Mouse (Mus musculus): Measurements from ENCODE around the gene Pbrm1. TPM values are rescaled to one million over a fixed set of nuclear protein-coding genes. Genes with fewer than 3 reads are reported as not detected.
A peak's percentile ranks its signal among the peaks of the same experiment; 100 is the strongest.

The Pbrm1 gene
- polyA plus RNA-seq, 1 experiment from 2014 or later: 47.9 TPM

DNA sequence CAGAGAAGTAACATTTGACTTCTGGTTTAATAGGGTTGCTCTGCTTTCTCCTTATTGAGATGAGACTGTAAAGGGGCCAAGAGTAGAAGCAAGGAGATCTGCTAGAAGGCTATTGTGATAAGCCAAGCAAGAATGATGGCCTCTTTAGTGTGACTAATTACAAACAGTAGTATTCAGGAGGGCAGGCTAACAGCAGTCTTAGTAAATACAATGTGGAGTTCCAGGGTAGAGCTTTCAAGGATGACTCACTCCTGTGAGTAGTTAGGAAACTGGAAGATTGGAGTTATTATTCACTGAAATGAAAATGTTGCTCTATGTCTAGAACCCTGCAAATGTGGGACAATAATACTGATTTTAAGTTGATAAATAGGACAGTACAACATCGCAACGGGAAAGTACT is 69.6 kb downstream of the Pbrm1 start:
- DNase-seq (ENCODE audit: low spot score) (no peak), ATAC-seq (ENCODE audit: low FRiP score, low TSS enrichment) (0 out of 2 replicates have a peak, but pooled peaks have one; percentile 64)
- H3K36me3 ChIP-seq (ENCODE audit: control insufficient read depth, insufficient read depth, low read length): peaks cover 9% of the 10 kb centered on the region
- no peaks in the 10 kb centered on the region for H3K27me3 ChIP-seq (ENCODE audit: control insufficient read depth, insufficient read depth, low read length)
- no peak overlapping the region for H3K4me2 ChIP-seq (replicated peaks; ENCODE audit: low read depth)
- H3K9me3 ChIP-seq (ENCODE audit: control insufficient read depth, low read length): no peaks in the 10 kb centered on the region
- H3K4me3 ChIP-seq (ENCODE audit: low read depth, low read length): no peak overlapping the region
- H3K4me1 ChIP-seq (replicated peaks; ENCODE audit: control insufficient read depth, insufficient read depth): no peaks in the 10 kb centered on the region
- H3K9ac ChIP-seq (ENCODE audit: low read length): no peak overlapping the region
- WGBS: 79% methylated on average over 2 of the region's 2 CpGs
- no peak for TF ChIP-seq CTCF (IDR thresholded peaks at IDR 0.05; ENCODE audit: low read depth)
- TF ChIP-seq EP300 (optimal IDR thresholded peaks at IDR 0.05): no peak
- no peak overlapping the region for H3K27ac ChIP-seq (replicated peaks)

DNA sequence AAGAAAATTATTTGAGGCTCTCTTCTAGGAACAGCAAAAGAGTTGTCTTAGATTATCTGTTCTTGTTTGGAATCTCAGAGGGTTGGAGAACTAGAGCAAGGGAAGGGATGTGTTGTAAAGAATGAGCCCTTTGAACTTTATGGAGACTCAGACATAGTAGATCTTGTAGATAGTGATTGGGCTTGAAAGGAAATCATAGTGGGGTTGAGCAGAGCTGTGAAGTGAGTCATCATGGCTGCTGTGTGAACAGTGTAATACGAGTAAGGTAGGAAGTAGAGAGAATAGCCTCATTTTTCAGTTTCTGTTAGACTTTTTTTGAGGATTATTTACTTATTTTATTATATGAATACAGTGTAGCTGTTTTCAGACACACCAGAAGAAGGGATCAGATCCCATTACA is 71.0 kb downstream of the Pbrm1 start:
- Histone ChIP-seq H3K9me3 (ENCODE audit: control insufficient read depth, low read length) (no peaks in the 10 kb centered on the region), H3K9ac (ENCODE audit: low read length) (no peak overlapping the region), H3K27me3 (ENCODE audit: control insufficient read depth, insufficient read depth, low read length) (no peaks in the 10 kb centered on the region), H3K4me2 (replicated peaks; ENCODE audit: low read depth) (no peak overlapping the region), H3K4me3 (ENCODE audit: low read depth, low read length) (no peak overlapping the region), H3K4me1 (replicated peaks; ENCODE audit: control insufficient read depth, insufficient read depth) (no peaks in the 10 kb centered on the region), H3K36me3 (ENCODE audit: control insufficient read depth, insufficient read depth, low read length) (peaks cover 7% of the 10 kb centered on the region), H3K27ac (replicated peaks) (no peak overlapping the region)
- DNase-seq (ENCODE audit: low spot score) (no peak), ATAC-seq (ENCODE audit: low FRiP score, low TSS enrichment) (no peak)
- WGBS: 90% methylated on average over 1 of the region's 1 CpGs
- TF ChIP-seq CTCF (IDR thresholded peaks at IDR 0.05; ENCODE audit: low read depth) (no peak), EP300 (optimal IDR thresholded peaks at IDR 0.05) (no peak)

DNA sequence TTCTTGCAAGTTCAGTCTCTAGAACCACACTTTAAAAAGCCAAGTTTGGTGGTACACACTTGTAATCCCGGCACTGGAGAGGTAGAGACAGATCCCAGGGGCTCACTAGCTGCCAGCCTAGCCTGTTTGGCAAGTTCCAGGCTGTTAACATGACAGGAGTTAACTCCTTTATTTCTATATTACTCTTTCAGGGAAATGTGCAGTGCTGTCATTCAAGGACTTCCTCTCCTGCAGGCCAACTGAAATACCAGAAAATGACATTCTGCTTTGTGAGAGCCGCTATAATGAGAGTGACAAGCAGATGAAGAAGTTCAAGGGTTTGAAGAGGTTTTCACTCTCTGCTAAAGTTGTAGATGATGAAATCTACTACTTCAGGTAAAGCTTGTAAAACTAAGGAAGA is 86.2 kb downstream of the Pbrm1 start:
- H3K36me3 ChIP-seq (ENCODE audit: control insufficient read depth, insufficient read depth, low read length): peaks cover 16% of the 10 kb centered on the region
- H3K4me1 ChIP-seq (replicated peaks; ENCODE audit: control insufficient read depth, insufficient read depth): no peaks in the 10 kb centered on the region
- TF ChIP-seq EP300 (optimal IDR thresholded peaks at IDR 0.05): no peak
- no peak for TF ChIP-seq CTCF (IDR thresholded peaks at IDR 0.05; ENCODE audit: low read depth)
- no peak for ATAC-seq (ENCODE audit: low FRiP score, low TSS enrichment)
- no peak overlapping the region for H3K9ac ChIP-seq (ENCODE audit: low read length)
- H3K4me2 ChIP-seq (replicated peaks; ENCODE audit: low read depth): no peak overlapping the region
- DNase-seq (ENCODE audit: low spot score): no peak
- no peaks in the 10 kb centered on the region for H3K27me3 ChIP-seq (ENCODE audit: control insufficient read depth, insufficient read depth, low read length)
- no peak overlapping the region for H3K4me3 ChIP-seq (ENCODE audit: low read depth, low read length)
- no peak overlapping the region for H3K27ac ChIP-seq (replicated peaks)
- H3K9me3 ChIP-seq (ENCODE audit: control insufficient read depth, low read length): no peaks in the 10 kb centered on the region
- 64% methylated on average over 2 of the region's 2 CpGs for WGBS

DNA sequence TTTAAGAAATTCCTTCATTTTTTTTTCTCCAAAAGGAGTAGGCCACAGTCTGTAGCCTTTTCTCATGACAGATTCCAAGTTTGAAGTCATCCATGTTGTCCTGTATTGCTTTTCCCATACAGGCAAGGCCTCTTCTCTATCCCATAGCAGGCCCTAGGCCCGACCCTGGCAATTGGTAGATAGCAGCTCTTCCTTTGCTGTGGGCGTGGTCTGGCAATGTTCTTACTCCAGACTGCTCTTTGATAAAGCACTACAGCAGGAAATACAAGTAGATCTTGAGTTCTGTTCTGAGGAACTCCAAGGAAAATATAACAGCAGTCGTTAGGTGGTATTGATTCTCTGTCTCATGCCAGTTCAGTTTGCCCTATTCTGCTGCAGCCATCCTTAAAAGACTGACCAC is 91.7 kb downstream of the Pbrm1 start:
- no peak for TF ChIP-seq EP300 (optimal IDR thresholded peaks at IDR 0.05)
- no peak for TF ChIP-seq CTCF (IDR thresholded peaks at IDR 0.05; ENCODE audit: low read depth)
- DNase-seq (ENCODE audit: low spot score) (no peak), ATAC-seq (ENCODE audit: low FRiP score, low TSS enrichment) (no peak)
- Histone ChIP-seq H3K9ac (ENCODE audit: low read length) (no peak overlapping the region), H3K36me3 (ENCODE audit: control insufficient read depth, insufficient read depth, low read length) (peaks cover 20% of the 10 kb centered on the region), H3K4me3 (ENCODE audit: low read depth, low read length) (no peak overlapping the region), H3K27me3 (ENCODE audit: control insufficient read depth, insufficient read depth, low read length) (no peaks in the 10 kb centered on the region), H3K9me3 (ENCODE audit: control insufficient read depth, low read length) (no peaks in the 10 kb centered on the region), H3K27ac (replicated peaks) (no peak overlapping the region), H3K4me2 (replicated peaks; ENCODE audit: low read depth) (no peak overlapping the region), H3K4me1 (replicated peaks; ENCODE audit: control insufficient read depth, insufficient read depth) (no peaks in the 10 kb centered on the region)
- WGBS: 61% methylated on average over 3 of the region's 3 CpGs

DNA sequence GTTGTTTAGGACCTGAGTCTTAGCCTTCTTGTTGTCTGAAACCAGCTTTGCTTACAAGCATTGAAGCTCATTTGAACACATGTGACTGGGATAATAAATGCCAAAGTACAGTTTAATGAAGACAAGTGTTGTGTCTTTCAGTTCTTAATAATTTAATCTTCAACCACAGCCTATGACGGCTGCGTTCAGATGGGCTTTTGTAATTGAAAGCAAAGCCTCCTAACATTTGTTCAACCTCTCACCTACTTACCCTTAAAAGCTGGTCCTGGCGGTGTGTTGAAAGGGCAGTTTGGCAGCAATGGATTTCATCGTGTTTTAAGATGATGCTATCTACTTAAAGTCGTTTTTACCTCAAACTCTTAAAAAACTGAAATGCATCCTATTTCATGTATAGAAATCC is 93.2 kb downstream of the Pbrm1 start:
- Histone ChIP-seq H3K27ac (replicated peaks) (peak overlapping the region; percentile 65; the same call in 1 of the 2 replicates), H3K4me2 (replicated peaks; ENCODE audit: low read depth) (no peak overlapping the region), H3K4me1 (replicated peaks; ENCODE audit: control insufficient read depth, insufficient read depth) (no peaks in the 10 kb centered on the region), H3K9me3 (ENCODE audit: control insufficient read depth, low read length) (no peaks in the 10 kb centered on the region), H3K4me3 (ENCODE audit: low read depth, low read length) (no peak overlapping the region), H3K9ac (ENCODE audit: low read length) (no peak overlapping the region), H3K36me3 (ENCODE audit: control insufficient read depth, insufficient read depth, low read length) (peaks cover 24% of the 10 kb centered on the region), H3K27me3 (ENCODE audit: control insufficient read depth, insufficient read depth, low read length) (no peaks in the 10 kb centered on the region)
- no peak for DNase-seq (ENCODE audit: low spot score)
- WGBS: 62% methylated on average over 5 of the region's 5 CpGs
- ATAC-seq (ENCODE audit: low FRiP score, low TSS enrichment): no peak
- TF ChIP-seq EP300 (optimal IDR thresholded peaks at IDR 0.05): no peak
- no peak for TF ChIP-seq CTCF (IDR thresholded peaks at IDR 0.05; ENCODE audit: low read depth)

DNA sequence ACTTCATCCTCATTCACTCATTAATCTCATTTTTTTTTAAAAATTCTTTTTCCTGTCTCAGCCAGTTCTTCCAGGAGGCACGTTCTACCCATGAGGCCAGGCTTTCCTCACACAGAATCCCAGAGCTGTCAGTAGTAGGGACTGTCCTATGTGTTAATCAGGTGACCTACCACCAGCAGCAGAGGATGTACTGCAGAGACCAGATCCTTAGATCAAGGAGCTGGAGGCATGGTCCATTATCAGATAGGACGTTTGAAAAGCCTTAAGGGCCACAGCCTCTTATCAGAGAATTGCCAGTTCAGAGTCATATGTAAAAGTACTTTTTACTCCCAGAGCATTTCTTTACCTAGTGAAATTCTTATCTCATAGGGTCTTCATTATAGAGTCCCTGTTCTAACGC is 95.1 kb downstream of the Pbrm1 start:
- no peak overlapping the region for H3K27ac ChIP-seq (replicated peaks)
- DNase-seq (ENCODE audit: low spot score) (no peak), ATAC-seq (ENCODE audit: low FRiP score, low TSS enrichment) (no peak)
- 69% methylated on average over 3 of the region's 3 CpGs for WGBS
- no peak overlapping the region for H3K4me2 ChIP-seq (replicated peaks; ENCODE audit: low read depth)
- no peaks in the 10 kb centered on the region for H3K4me1 ChIP-seq (replicated peaks; ENCODE audit: control insufficient read depth, insufficient read depth)
- H3K9me3 ChIP-seq (ENCODE audit: control insufficient read depth, low read length): no peaks in the 10 kb centered on the region
- peaks cover 21% of the 10 kb centered on the region for H3K36me3 ChIP-seq (ENCODE audit: control insufficient read depth, insufficient read depth, low read length)
- TF ChIP-seq EP300 (optimal IDR thresholded peaks at IDR 0.05) (no peak), CTCF (IDR thresholded peaks at IDR 0.05; ENCODE audit: low read depth) (no peak)
- H3K27me3 ChIP-seq (ENCODE audit: control insufficient read depth, insufficient read depth, low read length): no peaks in the 10 kb centered on the region
- H3K4me3 ChIP-seq (ENCODE audit: low read depth, low read length): no peak overlapping the region
- no peak overlapping the region for H3K9ac ChIP-seq (ENCODE audit: low read length)

All from stomach, postnatal 0 days (tissue).